Mouse (Mus musculus): ENCODE measurements at regions not wholly inside any gene's neighbourhood (a gene's known extent, or its start where the extent isn't known, plus 50 kb on each side); places are given as distances from the start of the nearest gene placed in this dataset.

GRCm38 (mm10) chr13:44659861-44660260 is 69.4 kb upstream of the Jarid2 start:
- H3K4me1 ChIP-seq (replicated peaks; ENCODE audit: low read depth, low read length) = peaks cover 52% of the 10 kb centered on the region
- H3K27me3 ChIP-seq (ENCODE audit: insufficient read depth, low read length) = no peaks in the 10 kb centered on the region
- TF ChIP-seq NANOG (IDR thresholded peaks at IDR 0.05; ENCODE audit: borderline replicate concordance, low read length) = no peak
- no peak for TF ChIP-seq POU5F1 (IDR thresholded peaks at IDR 0.05; ENCODE audit: borderline replicate concordance, low read length)
- TF ChIP-seq CTCF (conservative IDR thresholded peaks at IDR 0.05; ENCODE audit: low read length) = no peak
- H3K4me3 ChIP-seq (replicated peaks; ENCODE audit: low read length) = no peak overlapping the region
- no peaks in the 10 kb centered on the region for H3K9me3 ChIP-seq (ENCODE audit: low read length)
- H3K36me3 ChIP-seq (ENCODE audit: insufficient read depth, low read length) = no peaks in the 10 kb centered on the region

- no peaks in the 10 kb centered on the region for H3K9me3 ChIP-seq (ENCODE audit: low read length)
- H3K27me3 ChIP-seq (ENCODE audit: insufficient read depth, low read length) = no peaks in the 10 kb centered on the region
- no peak overlapping the region for H3K4me3 ChIP-seq (replicated peaks; ENCODE audit: low read length)
- peaks cover 40% of the 10 kb centered on the region for H3K4me1 ChIP-seq (replicated peaks; ENCODE audit: low read depth, low read length)
- no peak for TF ChIP-seq NANOG (IDR thresholded peaks at IDR 0.05; ENCODE audit: borderline replicate concordance, low read length)
- no peak for TF ChIP-seq CTCF (conservative IDR thresholded peaks at IDR 0.05; ENCODE audit: low read length)
- no peak for TF ChIP-seq POU5F1 (IDR thresholded peaks at IDR 0.05; ENCODE audit: borderline replicate concordance, low read length)
- no peaks in the 10 kb centered on the region for H3K36me3 ChIP-seq (ENCODE audit: insufficient read depth, low read length)
Observed at GRCm38 (mm10) chr13:44663062-44663461, 66.2 kb upstream of the Jarid2 start.

GRCm38 (mm10) chr13:44663730-44664129 is 65.5 kb upstream of the Jarid2 start:
- Histone ChIP-seq H3K27me3 (ENCODE audit: insufficient read depth, low read length) (no peaks in the 10 kb centered on the region), H3K36me3 (ENCODE audit: insufficient read depth, low read length) (no peaks in the 10 kb centered on the region), H3K9me3 (ENCODE audit: low read length) (peaks cover 6% of the 10 kb centered on the region; the same call in 1 of the 2 replicates), H3K4me1 (replicated peaks; ENCODE audit: low read depth, low read length) (peaks cover 40% of the 10 kb centered on the region), H3K4me3 (replicated peaks; ENCODE audit: low read length) (no peak overlapping the region)
- no peak for TF ChIP-seq NANOG (IDR thresholded peaks at IDR 0.05; ENCODE audit: borderline replicate concordance, low read length)
- TF ChIP-seq POU5F1 (IDR thresholded peaks at IDR 0.05; ENCODE audit: borderline replicate concordance, low read length) = no peak
- TF ChIP-seq CTCF (conservative IDR thresholded peaks at IDR 0.05; ENCODE audit: low read length) = no peak

- peaks cover 6% of the 10 kb centered on the region for H3K36me3 ChIP-seq (ENCODE audit: insufficient read depth, low read length)
- no peak overlapping the region for H3K4me3 ChIP-seq (replicated peaks; ENCODE audit: low read length)
- 0 out of 2 replicates have a peak, but pooled peaks cover 4% of the 10 kb centered on the region for H3K27me3 ChIP-seq (ENCODE audit: insufficient read depth, low read length)
- peaks cover 46% of the 10 kb centered on the region for H3K4me1 ChIP-seq (replicated peaks; ENCODE audit: low read depth, low read length)
- peaks cover 22% of the 10 kb centered on the region for H3K9me3 ChIP-seq (ENCODE audit: low read length)
- TF ChIP-seq NANOG (IDR thresholded peaks at IDR 0.05; ENCODE audit: borderline replicate concordance, low read length) (no peak), CTCF (conservative IDR thresholded peaks at IDR 0.05; ENCODE audit: low read length) (no peak), POU5F1 (IDR thresholded peaks at IDR 0.05; ENCODE audit: borderline replicate concordance, low read length) (no peak)
Observed at GRCm38 (mm10) chr13:44669761-44670160, 59.5 kb upstream of the Jarid2 start.

- Histone ChIP-seq H3K36me3 (ENCODE audit: insufficient read depth, low read length) (peaks cover 6% of the 10 kb centered on the region), H3K4me1 (replicated peaks; ENCODE audit: low read depth, low read length) (peaks cover 78% of the 10 kb centered on the region), H3K4me3 (replicated peaks; ENCODE audit: low read length) (peak overlapping the region; percentile 46), H3K27me3 (ENCODE audit: insufficient read depth, low read length) (0 out of 2 replicates have a peak, but pooled peaks cover 4% of the 10 kb centered on the region), H3K9me3 (ENCODE audit: low read length) (peaks cover 19% of the 10 kb centered on the region)
- TF ChIP-seq POU5F1 (IDR thresholded peaks at IDR 0.05; ENCODE audit: borderline replicate concordance, low read length) (no peak), NANOG (IDR thresholded peaks at IDR 0.05; ENCODE audit: borderline replicate concordance, low read length) (no peak), CTCF (conservative IDR thresholded peaks at IDR 0.05; ENCODE audit: low read length) (no peak)
Observed at GRCm38 (mm10) chr13:44673337-44673966, 55.8 kb upstream of the Jarid2 start.

- H3K36me3 ChIP-seq (ENCODE audit: insufficient read depth, low read length) = peaks cover 6% of the 10 kb centered on the region
- peaks cover 79% of the 10 kb centered on the region for H3K4me1 ChIP-seq (replicated peaks; ENCODE audit: low read depth, low read length)
- H3K4me3 ChIP-seq (replicated peaks; ENCODE audit: low read length) = peak overlapping the region; percentile 46
- peaks cover 14% of the 10 kb centered on the region for H3K9me3 ChIP-seq (ENCODE audit: low read length)
- H3K27me3 ChIP-seq (ENCODE audit: insufficient read depth, low read length) = 0 out of 2 replicates have a peak, but pooled peaks cover 4% of the 10 kb centered on the region
- TF ChIP-seq NANOG (IDR thresholded peaks at IDR 0.05; ENCODE audit: borderline replicate concordance, low read length) = no peak
- no peak for TF ChIP-seq CTCF (conservative IDR thresholded peaks at IDR 0.05; ENCODE audit: low read length)
- no peak for TF ChIP-seq POU5F1 (IDR thresholded peaks at IDR 0.05; ENCODE audit: borderline replicate concordance, low read length)
Observed at GRCm38 (mm10) chr13:44673967-44674357, 55.3 kb upstream of the Jarid2 start.

- H3K4me1 ChIP-seq (replicated peaks; ENCODE audit: low read depth, low read length) = peaks cover 80% of the 10 kb centered on the region
- no peak overlapping the region for H3K4me3 ChIP-seq (replicated peaks; ENCODE audit: low read length)
- H3K36me3 ChIP-seq (ENCODE audit: insufficient read depth, low read length) = no peaks in the 10 kb centered on the region
- H3K9me3 ChIP-seq (ENCODE audit: low read length) = peaks cover 4% of the 10 kb centered on the region; the same call in 1 of the 2 replicates
- TF ChIP-seq POU5F1 (IDR thresholded peaks at IDR 0.05; ENCODE audit: borderline replicate concordance, low read length) = no peak
- TF ChIP-seq NANOG (IDR thresholded peaks at IDR 0.05; ENCODE audit: borderline replicate concordance, low read length) = no peak
- no peak for TF ChIP-seq CTCF (conservative IDR thresholded peaks at IDR 0.05; ENCODE audit: low read length)
- H3K27me3 ChIP-seq (ENCODE audit: insufficient read depth, low read length) = 0 out of 2 replicates have a peak, but pooled peaks cover 4% of the 10 kb centered on the region
Observed at GRCm38 (mm10) chr13:44674926-44675650, 54.2 kb upstream of the Jarid2 start.

GRCm38 (mm10) chr13:44676041-44676440 is 53.2 kb upstream of the Jarid2 start:
- Histone ChIP-seq H3K4me3 (replicated peaks; ENCODE audit: low read length) (no peak overlapping the region), H3K27me3 (ENCODE audit: insufficient read depth, low read length) (0 out of 2 replicates have a peak, but pooled peaks cover 4% of the 10 kb centered on the region), H3K4me1 (replicated peaks; ENCODE audit: low read depth, low read length) (peaks cover 80% of the 10 kb centered on the region), H3K9me3 (ENCODE audit: low read length) (no peaks in the 10 kb centered on the region), H3K36me3 (ENCODE audit: insufficient read depth, low read length) (no peaks in the 10 kb centered on the region)
- TF ChIP-seq POU5F1 (IDR thresholded peaks at IDR 0.05; ENCODE audit: borderline replicate concordance, low read length) (no peak), CTCF (conservative IDR thresholded peaks at IDR 0.05; ENCODE audit: low read length) (no peak)

Data from E14TG2a.4 (cell line).